Mouse (Mus musculus) T-cell, adult 2 months (primary cell): ENCODE results near the gene Gm13124.
"Not testable (repeated sequence)": the region's sequence is repeated elsewhere in the genome, so short reads cannot be mapped to it uniquely, and the experiment has no call there.

ENCODE experiments used
- DNase-seq: peaks from one replicate; pipeline ENCODE4 v3.0.0; 2022; ENCODE audit warnings: low spot score

Gene Gm13124

GRCm38 (mm10) chr4:144565034-144565433 is at the start of gene Gm13124:
Gene Gm13124 (minus strand): TSS chr4:144565134.
- no peak for DNase-seq

GRCm38 (mm10) chr4:144614586-144614985 is 49.7 kb upstream of the Gm13124 start:
- no peak for DNase-seq

DNA sequence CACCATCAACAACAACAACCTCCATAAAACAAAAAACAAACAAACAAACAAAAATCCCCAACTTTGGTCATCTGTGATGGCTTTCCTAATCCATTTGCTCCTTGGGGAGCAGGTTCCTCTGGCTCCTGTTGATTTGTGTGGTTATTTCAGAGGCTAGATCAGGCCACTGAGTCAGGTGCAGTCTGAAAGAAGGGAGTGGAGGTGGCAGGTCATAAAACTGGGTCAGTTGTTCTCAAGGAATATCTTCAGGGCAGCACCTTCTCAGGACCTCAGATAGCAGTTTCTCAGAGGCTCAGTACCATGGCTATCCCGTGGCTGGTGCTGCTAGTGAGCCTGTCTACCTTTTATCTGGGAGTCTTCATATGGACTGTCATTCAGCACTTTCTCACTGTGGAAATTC is 48.5 kb upstream of the Gm13124 start, which contains the start of gene Aadacl4:
Gene Aadacl4 (plus strand): TSS at position 301 of the 400 bp plus-strand sequence.
- no peak for DNase-seq

DNA sequence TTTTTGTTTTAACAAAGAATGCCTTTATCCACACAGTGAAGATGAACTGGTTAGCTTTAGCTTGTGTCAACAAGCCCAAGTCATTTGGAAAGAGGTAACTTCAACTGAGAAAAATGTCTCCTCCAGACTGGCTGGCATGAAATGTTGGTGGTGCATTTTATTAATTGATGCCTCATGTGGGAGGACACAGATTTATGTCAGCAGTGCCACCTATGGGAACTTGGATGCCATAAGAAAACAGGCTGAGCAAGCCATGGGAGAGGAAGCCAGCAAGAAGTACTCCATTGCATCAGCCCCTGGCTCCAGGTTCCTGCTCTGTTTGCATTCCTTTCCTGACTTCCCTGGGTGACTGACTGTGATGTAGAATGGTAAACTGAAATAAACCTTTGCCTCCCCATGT is 27.9 kb upstream of the Gm13124 start:
- DNase-seq: no peak

GRCm38 (mm10) chr4:144586207-144586606 is 21.3 kb upstream of the Gm13124 start:
- DNase-seq: not testable (repeated sequence)

DNA sequence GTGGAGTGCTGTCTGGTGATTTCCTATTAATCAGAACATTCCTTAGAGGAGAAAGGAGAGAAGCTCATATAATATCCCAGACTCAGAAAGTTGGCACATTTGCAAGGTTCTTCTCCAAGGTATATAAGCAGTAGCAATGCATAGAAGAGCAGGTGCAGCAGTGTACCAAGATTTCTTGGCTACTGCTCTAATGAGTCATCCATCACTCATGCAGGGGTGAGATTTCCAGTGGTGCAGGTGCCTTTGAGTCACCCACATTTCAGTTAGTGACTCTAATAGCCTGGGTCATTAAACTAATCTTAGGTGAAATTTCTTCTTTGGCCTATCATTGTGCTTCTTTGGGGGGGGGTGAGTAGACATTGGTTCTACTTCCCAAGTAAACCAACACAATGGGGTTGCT is 2.8 kb upstream of the Gm13124 start:
- no peak for DNase-seq

DNA sequence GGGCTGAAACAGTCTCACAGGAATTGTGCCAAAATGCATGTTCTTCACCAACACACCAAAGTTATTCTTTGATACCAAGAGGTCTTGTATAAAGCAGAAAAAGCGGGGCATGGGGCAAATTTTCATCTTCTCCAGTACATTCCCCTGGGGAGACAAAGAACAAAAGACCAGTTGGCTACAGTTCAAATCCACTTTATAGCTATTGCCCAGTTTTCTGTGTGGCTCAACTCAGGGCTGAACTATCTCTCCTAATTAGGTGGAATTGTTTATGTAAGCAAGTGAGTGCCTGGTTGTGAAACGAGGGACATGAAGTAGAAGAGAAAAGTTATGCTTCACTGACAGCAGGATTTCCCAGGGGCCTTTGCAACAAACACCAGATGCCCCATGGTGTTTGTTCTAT is 3.7 kb downstream of the Gm13124 start:
- no peak for DNase-seq

DNA sequence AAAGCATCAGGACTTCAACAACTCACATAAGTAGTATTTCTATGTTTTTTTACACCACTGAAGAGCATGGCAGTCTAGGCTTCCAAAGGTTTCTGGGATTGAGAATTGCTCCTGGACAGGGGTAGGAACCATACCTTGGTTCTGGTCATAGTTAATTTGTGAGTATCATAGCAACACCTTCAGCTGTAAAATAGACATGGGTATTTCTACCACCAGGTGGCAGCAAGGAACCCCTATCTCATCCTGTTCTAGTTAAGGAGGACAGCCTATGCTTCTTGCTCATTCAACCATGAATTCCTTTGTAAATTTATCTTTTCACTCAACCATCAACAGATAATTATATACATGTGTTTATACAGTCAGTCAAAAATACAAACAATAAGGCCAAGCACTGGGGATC is 5.1 kb downstream of the Gm13124 start:
- no peak for DNase-seq

GRCm38 (mm10) chr4:144551156-144551555 is 13.8 kb downstream of the Gm13124 start:
- no peak for DNase-seq

DNA sequence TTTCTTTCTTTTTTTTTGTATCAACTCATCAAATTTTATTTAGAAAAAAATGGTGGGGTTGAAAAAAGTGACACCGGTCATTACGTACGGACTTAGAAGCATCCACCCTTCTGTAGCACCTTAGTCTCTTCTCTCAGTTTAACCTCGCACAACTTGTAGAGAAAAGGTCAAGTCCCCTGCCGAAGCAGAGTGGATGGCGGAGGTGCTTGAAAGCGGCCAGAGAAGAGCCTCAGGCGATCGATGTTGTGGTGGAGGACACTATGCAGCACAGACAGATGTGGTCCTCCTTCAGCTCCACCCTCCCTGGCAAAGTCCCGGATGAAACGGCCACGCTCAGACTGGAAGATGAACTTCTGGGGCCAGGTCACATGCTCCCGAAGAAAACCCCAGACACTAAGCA is 19.6 kb downstream of the Gm13124 start:
- DNase-seq: not testable (repeated sequence)

GRCm38 (mm10) chr4:144544689-144545088 is 20.2 kb downstream of the Gm13124 start:
- DNase-seq: no peak

DNA sequence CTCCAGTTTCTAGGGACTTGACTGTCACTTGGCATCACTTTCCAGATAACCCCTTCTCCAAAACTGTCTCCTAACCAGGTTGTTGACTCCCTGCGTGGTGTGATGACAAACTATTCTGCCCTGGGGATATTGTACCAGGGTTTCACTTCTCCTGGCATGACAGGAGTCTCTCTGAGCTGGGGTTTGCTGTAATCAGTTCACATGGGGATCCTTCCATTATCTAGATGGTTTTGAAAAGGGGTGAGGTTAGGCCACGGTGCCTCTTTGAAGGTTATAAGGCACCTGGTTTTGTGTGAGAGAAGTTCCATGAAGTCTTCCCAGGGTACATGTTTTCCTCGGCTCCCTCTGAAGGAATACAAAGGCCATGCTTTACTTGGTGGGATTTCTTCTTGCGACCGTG is 45.4 kb downstream of the Gm13124 start, which contains the start of gene 9430007A20Rik:
Gene 9430007A20Rik (plus strand): TSS at position 301 of the 400 bp plus-strand sequence.
- no peak for DNase-seq

DNA sequence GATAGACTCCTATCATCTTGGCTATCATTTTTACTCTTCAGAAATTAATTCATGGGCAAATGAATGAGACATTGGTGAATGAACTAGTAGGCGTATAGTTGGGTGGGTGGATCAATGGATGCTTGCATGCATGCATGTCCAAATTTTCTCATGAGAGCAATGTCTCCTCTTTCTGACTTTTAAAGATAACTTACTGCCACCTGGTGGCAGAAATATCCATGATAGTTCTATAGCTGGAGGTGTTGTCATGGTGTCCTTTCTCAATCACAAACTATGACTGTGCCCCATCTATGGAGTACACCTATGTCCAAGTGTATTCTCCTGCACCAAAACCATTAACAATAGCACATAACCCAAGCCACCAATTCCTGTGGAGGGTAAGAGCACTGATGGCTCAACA is 58.4 kb downstream of the Gm13124 start:
- no peak for DNase-seq
